Mouse (Mus musculus) ES-E14 (cell line): Measurements from ENCODE around the gene Ppp1r15a. TPM values are rescaled to one million over a fixed set of nuclear protein-coding genes. Genes with fewer than 3 reads are reported as not detected.
A peak's percentile ranks its signal among the peaks of the same experiment; 100 is the strongest.

Source experiments
- DNase-seq: peaks from one replicate; pipeline ENCODE4 v3.0.0-alpha.2; 2013; ENCODE audit warnings: low read depth, low spot score
- H3K27ac ChIP-seq: 2 replicates; pipeline ENCODE4 v1.5.1; 2012; ENCODE audit warnings: low read depth, mild to moderate bottlenecking, low read length, moderate library complexity, mixed read lengths; ENCODE audit not compliant: poor library complexity, insufficient read depth, severe bottlenecking
- H3K36me3 ChIP-seq: 2 replicates; pipeline ENCODE4 v1.6.1; 2012; ENCODE audit warnings: mild to moderate bottlenecking, low read length, moderate library complexity, mixed read lengths; ENCODE audit not compliant: control insufficient read depth, poor library complexity, insufficient read depth, severe bottlenecking
- H3K4me1 ChIP-seq, 2 experiments: fragments of 150-350 bp in 1 of 2; sonication (generic) in 1 of 2; 2 replicates each; pipeline ENCODE4 v1.6.1; 2012; ENCODE audit warnings: low read length in 2 of 2, mild to moderate bottlenecking in 1 of 2, mixed read lengths in 1 of 2; ENCODE audit not compliant: control insufficient read depth in 2 of 2, insufficient read depth in 2 of 2, poor library complexity in 1 of 2
- H3K4me3 ChIP-seq, 2 experiments: fragments of 150-350 bp in 1 of 2; sonication (generic) in 1 of 2; 2 replicates each; pipeline ENCODE4 v1.5.1; 2012; ENCODE audit warnings: low read length in 2 of 2, low read depth in 1 of 2, mild to moderate bottlenecking in 1 of 2, mixed read lengths in 1 of 2; ENCODE audit not compliant: insufficient read depth in 1 of 2, poor library complexity in 1 of 2, severe bottlenecking in 1 of 2
- H3K9ac ChIP-seq: 2 replicates; pipeline ENCODE4 v1.6.1; 2012; ENCODE audit warnings: low read depth, mild to moderate bottlenecking, low read length, mixed read lengths; ENCODE audit not compliant: poor library complexity, insufficient read depth, severe bottlenecking
- H3K9me3 ChIP-seq: fragments of 150-350 bp; sonication (generic); 2 replicates; pipeline ENCODE4 v1.6.1; 2012; ENCODE audit warnings: low read depth, mild to moderate bottlenecking, low read length; ENCODE audit not compliant: control insufficient read depth, insufficient read depth
- CHD2 ChIP-seq: IDR thresholded peaks from 2 replicates; pipeline ENCODE4 v1.6.1; 2014; ENCODE audit warnings: mild to moderate bottlenecking, low read depth, low read length, inconsistent platforms
- HCFC1 ChIP-seq: IDR thresholded peaks from 2 replicates; pipeline ENCODE4 v1.6.1; 2012; ENCODE audit warnings: low read length, inconsistent platforms, borderline replicate concordance; ENCODE audit not compliant: insufficient read depth
- MAFK ChIP-seq: IDR thresholded peaks from 2 replicates; pipeline ENCODE4 v1.6.1; 2014; ENCODE audit warnings: mild to moderate bottlenecking, low read depth, low read length, inconsistent platforms; ENCODE audit not compliant: insufficient read depth
- ZC3H11A ChIP-seq: IDR thresholded peaks from 2 replicates; pipeline ENCODE4 v1.6.1; 2012; ENCODE audit warnings: low read depth, mild to moderate bottlenecking, inconsistent platforms, low read length, borderline replicate concordance
- ZNF384 ChIP-seq: IDR thresholded peaks from 2 replicates; pipeline ENCODE4 v1.6.1; 2012; ENCODE audit warnings: low read depth, low read length, inconsistent platforms
- in situ Hi-C, 2 experiments: fragments of 600-800 bp; cut with MboI; formaldehyde crosslinking; loops; one replicate each; pipeline ENCODE4 v1.15.1; 2025; ENCODE audit warnings: low sequenced_read_pairs in 2 of 2, inconsistent platforms in 1 of 2; ENCODE audit not compliant: unreplicated experiment in 2 of 2
- total RNA-seq: library from RNA; depleted of rRNA; stranded (reverse); fragments of 300-350 nt; gene quantifications from 2 replicates; pipeline ENCODE4 v1.2.3, GENCODE M21; 2012

Ppp1r15a gene
- total RNA-seq, 1 experiment, result 37.9 TPM

DNA sequence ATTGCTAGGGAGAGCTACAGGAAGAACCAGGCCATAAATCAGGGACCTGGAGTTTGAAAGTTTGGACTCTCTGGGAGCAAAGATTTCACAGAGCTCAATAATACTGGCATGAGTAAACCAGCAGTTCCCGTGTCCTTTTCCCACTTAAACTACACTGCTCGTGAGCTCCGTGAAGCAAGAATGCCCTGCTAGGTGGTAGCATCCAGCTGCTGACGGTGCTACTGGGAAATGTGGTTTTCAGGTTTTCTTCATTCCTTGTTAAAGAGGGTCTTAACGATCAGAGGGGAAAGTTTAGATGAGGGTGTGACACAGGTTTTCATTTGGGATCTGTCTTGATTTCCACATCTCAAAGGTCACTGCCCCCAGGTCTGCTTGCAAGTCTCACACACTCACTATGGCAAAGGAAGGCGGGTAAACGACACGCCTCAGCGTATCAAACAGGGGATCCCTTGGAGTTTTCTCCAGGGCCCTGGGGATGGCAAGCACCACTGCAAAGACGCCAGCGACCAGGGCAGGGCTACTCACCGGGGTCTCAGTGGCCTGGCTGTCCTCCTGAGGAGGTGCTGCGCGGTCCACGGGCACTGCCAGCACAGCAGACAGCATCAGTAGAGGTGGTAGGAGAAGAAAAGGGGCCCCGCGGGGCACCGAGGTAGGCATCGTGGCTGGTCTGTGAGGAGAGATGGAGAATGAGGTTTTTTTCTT is 16.7 kb downstream of the Ppp1r15a start:
- no peak for DNase-seq
- in situ Hi-C loops, result no loop called here
- Histone ChIP-seq H3K4me1 (peaks cover 0 to 12% of the 10 kb centered on the region in 2 experiments; a peak in 3 of 4 replicates), H3K36me3 (peaks cover 5% of the 10 kb centered on the region; the same call in 1 of the 2 replicates), H3K9me3 (no peaks in the 10 kb centered on the region), H3K9ac (peak overlapping the region; percentile 85), H3K27ac (no peak overlapping the region), H3K4me3 (peak overlapping the region; percentile 74 to 99)
- no peak for TF ChIP-seq HCFC1
- no peak for TF ChIP-seq MAFK
- no peak for TF ChIP-seq ZC3H11A
- no peak for TF ChIP-seq ZNF384
- TF ChIP-seq CHD2, result no peak

GRCm38 (mm10) chr7:45508561-45508960 is 17.5 kb downstream of the Ppp1r15a start:
- H3K9ac ChIP-seq, result no peak overlapping the region

DNA sequence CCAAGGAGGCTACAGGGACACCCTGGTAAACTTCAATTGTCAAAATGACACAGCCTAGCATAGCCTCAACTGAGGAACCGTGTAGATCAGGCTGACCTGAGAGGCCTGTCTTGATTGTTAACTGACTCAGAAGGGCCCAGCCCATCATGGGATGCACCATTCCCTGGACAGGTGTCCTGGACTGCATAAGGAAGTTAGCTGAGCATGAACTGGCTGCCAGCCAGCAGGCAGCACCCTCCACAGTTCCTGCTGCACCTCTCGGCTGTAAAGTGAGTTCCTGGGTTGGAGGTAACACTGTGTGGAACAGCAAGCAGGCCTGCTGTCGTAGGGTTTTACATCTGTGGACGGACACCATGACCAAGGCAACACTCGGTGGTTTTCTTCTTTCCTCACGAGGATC is 18.5 kb downstream of the Ppp1r15a start:
- no peak for DNase-seq
- no peak overlapping the region for H3K27ac ChIP-seq
- TF ChIP-seq ZC3H11A (no peak), ZNF384 (no peak), HCFC1 (no peak), MAFK (no peak), CHD2 (no peak)
- no peak overlapping the region for H3K9ac ChIP-seq
- in situ Hi-C loops, result no loop called here
- no peak overlapping the region for H3K4me3 ChIP-seq
- H3K36me3 ChIP-seq, result peaks cover 7% of the 10 kb centered on the region; the same call in 1 of the 2 replicates
- no peaks in the 10 kb centered on the region for H3K9me3 ChIP-seq
- H3K4me1 ChIP-seq, result peaks cover 0 to 3% of the 10 kb centered on the region in 2 experiments; a peak in 1 of 4 replicates

More at GRCm38 (mm10) chr7:45508561-45508960, 17.5 kb downstream of the Ppp1r15a start:
- no peak for TF ChIP-seq HCFC1
- TF ChIP-seq MAFK, result 0 out of 2 replicates have a peak, but pooled peaks have one; percentile 16
- DNase-seq, result no peak
- Histone ChIP-seq H3K4me1 (peaks cover 0 to 5% of the 10 kb centered on the region in 2 experiments; a peak in 2 of 4 replicates), H3K4me3 (no peak overlapping the region), H3K9me3 (no peaks in the 10 kb centered on the region), H3K27ac (no peak overlapping the region), H3K36me3 (peaks cover 5% of the 10 kb centered on the region; the same call in 1 of the 2 replicates)
- in situ Hi-C loops, result no loop called here

DNA sequence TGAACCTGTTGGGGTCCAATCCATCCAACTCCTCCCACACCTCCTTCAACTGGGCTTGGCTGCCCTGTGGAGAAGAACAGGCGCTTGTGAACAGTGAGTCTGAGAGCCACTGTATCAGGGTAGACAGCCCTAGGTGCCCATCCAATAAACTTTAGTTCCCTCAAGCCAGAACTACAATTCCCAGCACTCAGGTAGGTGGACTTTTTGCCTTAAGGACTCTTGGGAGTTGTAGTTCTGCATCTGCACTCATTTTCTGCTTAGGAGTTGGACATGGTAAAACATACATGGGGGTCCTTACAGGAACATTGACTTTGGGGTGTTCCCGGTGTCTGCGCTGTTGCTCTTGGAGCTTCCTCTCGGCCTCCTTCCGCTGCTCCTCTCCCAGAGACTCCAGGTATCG is 27.6 kb downstream of the Ppp1r15a start:
- no peak for TF ChIP-seq ZNF384
- peak; percentile 86 for TF ChIP-seq HCFC1
- peaks cover 0 to 5% of the 10 kb centered on the region in 2 experiments; a peak in 1 of 4 replicates for H3K4me1 ChIP-seq
- H3K9ac ChIP-seq, result no peak overlapping the region
- DNase-seq, result no peak
- in situ Hi-C loops, result no loop called here
- H3K4me3 ChIP-seq, result no peak overlapping the region
- H3K36me3 ChIP-seq, result peaks cover 25% of the 10 kb centered on the region
- no peak overlapping the region for H3K27ac ChIP-seq
- H3K9me3 ChIP-seq, result no peaks in the 10 kb centered on the region

DNA sequence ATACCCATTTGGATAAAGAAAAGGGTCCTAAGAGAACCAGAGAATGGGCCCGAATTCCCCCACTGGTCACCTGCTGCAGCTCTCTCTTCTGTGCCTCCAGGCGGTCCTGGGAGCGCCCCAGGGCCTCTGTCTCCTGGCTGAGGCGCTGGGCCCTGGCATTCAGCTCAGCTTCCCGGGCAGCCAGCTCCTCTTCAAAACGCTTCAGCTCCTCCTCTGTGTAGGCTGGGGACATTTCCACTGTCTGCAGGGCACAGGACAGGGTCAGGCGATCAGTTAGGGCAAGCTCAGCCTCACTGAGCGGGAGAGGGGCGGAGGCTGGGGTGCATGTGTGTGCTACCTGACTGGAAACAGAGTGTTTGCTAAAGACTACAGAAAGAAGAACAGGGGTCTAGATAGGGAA is 31.5 kb downstream of the Ppp1r15a start:
- TF ChIP-seq MAFK, result no peak
- no peak for TF ChIP-seq CHD2
- no peak for TF ChIP-seq ZNF384
- Histone ChIP-seq H3K27ac (no peak overlapping the region), H3K4me1 (peaks cover 4 to 16% of the 10 kb centered on the region in 2 experiments; a peak in 2 of 4 replicates), H3K36me3 (peaks cover 21% of the 10 kb centered on the region), H3K9ac (0 out of 2 replicates have a peak overlapping the region, but pooled peaks have one; percentile 16), H3K4me3 (no peak overlapping the region), H3K9me3 (no peaks in the 10 kb centered on the region)
- in situ Hi-C loops, result no loop called here
- DNase-seq, result no peak
